Mouse (Mus musculus) left cerebral cortex, adult 11 months (tissue): ENCODE measurements around the gene Ap2b1.
"Not testable (repeated sequence)": the region's sequence is repeated elsewhere in the genome, so short reads cannot be mapped to it uniquely, and the experiment has no call there.

Experiments used
- DNase-seq: peaks from one replicate; pipeline ENCODE4 v3.0.0; 2022; ENCODE audit warnings: low spot score

Ap2b1 gene

GRCm38 (mm10) chr11:83301431-83301831, 2.6 kb downstream of the Ap2b1 start:
- no peak for DNase-seq

GRCm38 (mm10) chr11:83302124-83302523, 3.3 kb downstream of the Ap2b1 start:
- no peak for DNase-seq

- peak; percentile 85 for DNase-seq
Measured at GRCm38 (mm10) chr11:83302526-83303251, 3.9 kb downstream of the Ap2b1 start, which contains the start of gene Pex12. TSS of gene Pex12 (minus strand) at chr11:83302586.

- DNase-seq = no peak
Measured at GRCm38 (mm10) chr11:83303751-83304150, 4.9 kb downstream of the Ap2b1 start.

- DNase-seq = no peak
Measured at GRCm38 (mm10) chr11:83304485-83304884, 5.7 kb downstream of the Ap2b1 start.

GRCm38 (mm10) chr11:83306700-83307253, 8.0 kb downstream of the Ap2b1 start:
- no peak for DNase-seq

GRCm38 (mm10) chr11:83312471-83312870, 13.6 kb downstream of the Ap2b1 start:
- no peak for DNase-seq

GRCm38 (mm10) chr11:83319048-83319447, 20.2 kb downstream of the Ap2b1 start:
- no peak for DNase-seq

GRCm38 (mm10) chr11:83326692-83327091, 27.9 kb downstream of the Ap2b1 start:
- DNase-seq = not testable (repeated sequence)

GRCm38 (mm10) chr11:83327427-83327826, 28.6 kb downstream of the Ap2b1 start:
- no peak for DNase-seq

- peak; percentile 24 for DNase-seq
Measured at GRCm38 (mm10) chr11:83335826-83336225, 37.0 kb downstream of the Ap2b1 start.

- DNase-seq = no peak
Measured at GRCm38 (mm10) chr11:83339705-83340104, 40.9 kb downstream of the Ap2b1 start.

GRCm38 (mm10) chr11:83341716-83342245, 43.0 kb downstream of the Ap2b1 start:
- DNase-seq = no peak

- DNase-seq = no peak
Measured at GRCm38 (mm10) chr11:83355428-83355827, 56.6 kb downstream of the Ap2b1 start.

GRCm38 (mm10) chr11:83357421-83357820, 58.6 kb downstream of the Ap2b1 start:
- peak; percentile 46 for DNase-seq

- DNase-seq = no peak
Measured at GRCm38 (mm10) chr11:83364656-83365055, 65.8 kb downstream of the Ap2b1 start.

- no peak for DNase-seq
Measured at GRCm38 (mm10) chr11:83371267-83371666, 72.4 kb downstream of the Ap2b1 start.

GRCm38 (mm10) chr11:83379745-83380341, 81.0 kb downstream of the Ap2b1 start:
- no peak for DNase-seq

GRCm38 (mm10) chr11:83382876-83383531, 84.2 kb downstream of the Ap2b1 start:
- no peak for DNase-seq

- DNase-seq = no peak
Measured at GRCm38 (mm10) chr11:83383532-83383887, 84.7 kb downstream of the Ap2b1 start.

- DNase-seq = peak; percentile 71
Measured at GRCm38 (mm10) chr11:83393062-83393461, 94.2 kb downstream of the Ap2b1 start.

- no peak for DNase-seq
Measured at GRCm38 (mm10) chr11:83394802-83395439, 96.1 kb downstream of the Ap2b1 start.
